In the genomic region with DNA sequence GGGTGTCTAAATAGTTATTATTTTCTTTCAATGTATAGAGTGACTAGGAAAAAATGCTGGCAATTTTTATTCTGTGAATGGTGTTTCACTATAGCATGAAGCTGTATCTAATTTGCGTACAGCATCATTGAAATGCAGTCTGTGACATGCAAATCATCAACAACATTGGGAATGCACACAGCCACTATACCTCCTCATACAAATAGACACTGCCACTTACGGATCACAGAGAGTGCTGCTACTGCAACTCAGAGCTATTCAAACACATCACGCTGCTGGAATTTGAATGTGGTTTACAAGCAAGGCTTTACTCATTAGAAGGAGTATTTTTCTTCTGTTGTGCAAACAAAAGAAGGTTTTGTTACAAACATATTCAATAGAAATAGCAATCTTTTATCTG, we compare ENCODE assay signal across 20 mouse cellular contexts.
DNase-seq lines count a peak whose midpoint lies in the region; ATAC-seq and TF ChIP-seq lines count a peak whose summit lies in the region.
"Had no signal": no experiment of that assay in that cellular context is flagged by ENCODE, and none has a peak within 500 bp of the region (broad histone marks: within the 10 kb centered on the region; RNA-seq: fewer than 3 reads in every experiment).

No protein-coding gene starts in this region.

- intact Hi-C loops in heart, postnatal 25 days (cut with DNase I): no loop called here

- TF ChIP-seq CTCF in hindbrain, postnatal 0 days (IDR thresholded peaks at IDR 0.05; ENCODE audit: low read depth): peak; percentile 14; the same call in 1 of the 2 replicates

- H3K4me1 ChIP-seq in midbrain, embryonic 11.5 days (ENCODE audit: control insufficient read depth, insufficient read depth, low read length): 0 out of 2 replicates have a peak, but pooled peaks cover 2% of the 10 kb centered on the region
- no peaks in the 10 kb centered on the region for H3K4me1 ChIP-seq in midbrain, embryonic 10.5 days
- peaks cover 19% of the 10 kb centered on the region for H3K4me1 ChIP-seq in forebrain, embryonic 15.5 days
- H3K4me1 ChIP-seq in hindbrain, postnatal 0 days (ENCODE audit: insufficient read depth, low read length): no peaks in the 10 kb centered on the region
- H3K4me1 ChIP-seq in neural tube, embryonic 14.5 days (ENCODE audit: control insufficient read depth, insufficient read depth, low read length): no peaks in the 10 kb centered on the region; the same call in 1 of the 2 replicates
- H3K4me1 ChIP-seq: heart, embryonic 10.5 days; limb, embryonic 15.5 days had no signal

- H3K36me3 ChIP-seq in midbrain, embryonic 11.5 days (ENCODE audit: control insufficient read depth, insufficient read depth, low read length): no peaks in the 10 kb centered on the region
- no peaks in the 10 kb centered on the region for H3K36me3 ChIP-seq in midbrain, embryonic 10.5 days
- H3K36me3 ChIP-seq in forebrain, embryonic 15.5 days: no peaks in the 10 kb centered on the region
- no peaks in the 10 kb centered on the region for H3K36me3 ChIP-seq in hindbrain, postnatal 0 days (ENCODE audit: insufficient read depth, low read length)
- H3K36me3 ChIP-seq in neural tube, embryonic 14.5 days (ENCODE audit: control insufficient read depth, insufficient read depth, low read length): no peaks in the 10 kb centered on the region
- H3K36me3 ChIP-seq: heart, embryonic 10.5 days; limb, embryonic 15.5 days had no signal

- H3K4me3 ChIP-seq in midbrain, embryonic 11.5 days (ENCODE audit: low read depth, low read length): no peak overlapping the region
- no peak overlapping the region for H3K4me3 ChIP-seq in midbrain, embryonic 10.5 days
- no peak overlapping the region for H3K4me3 ChIP-seq in forebrain, embryonic 15.5 days
- H3K4me3 ChIP-seq in hindbrain, postnatal 0 days (ENCODE audit: low read length): no peak overlapping the region
- no peak overlapping the region for H3K4me3 ChIP-seq in neural tube, embryonic 14.5 days (ENCODE audit: low read depth, low read length)
- H3K4me3 ChIP-seq: heart, embryonic 10.5 days; limb, embryonic 15.5 days had no signal

- H3K27me3 ChIP-seq in midbrain, embryonic 11.5 days (ENCODE audit: control insufficient read depth, insufficient read depth, low read length): no peaks in the 10 kb centered on the region
- H3K27me3 ChIP-seq in midbrain, embryonic 10.5 days (ENCODE audit: low read depth, poor library complexity, severe bottlenecking): no peaks in the 10 kb centered on the region
- H3K27me3 ChIP-seq in forebrain, embryonic 15.5 days: no peaks in the 10 kb centered on the region
- no peaks in the 10 kb centered on the region for H3K27me3 ChIP-seq in hindbrain, postnatal 0 days (ENCODE audit: insufficient read depth, low read length)
- no peaks in the 10 kb centered on the region for H3K27me3 ChIP-seq in neural tube, embryonic 14.5 days (ENCODE audit: control insufficient read depth, insufficient read depth, low read length)
- H3K27me3 ChIP-seq: limb, embryonic 15.5 days had no signal

- DNase-seq in midbrain, embryonic 11.5 days (ENCODE audit: low spot score, missing footprints): no peak
- DNase-seq in midbrain, embryonic 10.5 days (ENCODE audit: low spot score): no peak
- DNase-seq in hindbrain, postnatal 0 days (ENCODE audit: low spot score): peak; percentile 56
- DNase-seq in thymus, adult 18-20 months: no peak
- no peak for DNase-seq in heart, postnatal 25 days (ENCODE audit: low spot score)
- DNase-seq in adrenal gland, postnatal 10 days: no peak
- DNase-seq: cerebellum, postnatal 25 days; gastrocnemius, postnatal 25 days; heart, postnatal 10 days; kidney, adult 9 months; kidney, postnatal 36 days; liver, postnatal 0 days; right cerebral cortex, adult 18-20 months; spleen, adult 18-20 months; thymus, adult 2 months had no signal

- ATAC-seq in midbrain, embryonic 11.5 days (ENCODE audit: low FRiP score): peak; percentile 71
- ATAC-seq in forebrain, embryonic 15.5 days (replicated peaks): peak; percentile 73
- peak; percentile 62 for ATAC-seq in hindbrain, postnatal 0 days
- ATAC-seq in neural tube, embryonic 14.5 days (ENCODE audit: low read depth): peak; percentile 75
- ATAC-seq: liver, postnatal 0 days; Patski had no signal

- H3K4me2 ChIP-seq in midbrain, embryonic 11.5 days: no peak overlapping the region
- no peak overlapping the region for H3K4me2 ChIP-seq in forebrain, embryonic 15.5 days (replicated peaks)
- no peak overlapping the region for H3K4me2 ChIP-seq in hindbrain, postnatal 0 days (ENCODE audit: low read depth, low read length)
- H3K4me2 ChIP-seq in neural tube, embryonic 14.5 days (ENCODE audit: low read depth, low read length): no peak overlapping the region
- H3K4me2 ChIP-seq: limb, embryonic 15.5 days had no signal

- H3K9ac ChIP-seq in midbrain, embryonic 11.5 days (ENCODE audit: low read length): no peak overlapping the region
- no peak overlapping the region for H3K9ac ChIP-seq in forebrain, embryonic 15.5 days (replicated peaks)
- no peak overlapping the region for H3K9ac ChIP-seq in hindbrain, postnatal 0 days (replicated peaks; ENCODE audit: low read length)
- no peak overlapping the region for H3K9ac ChIP-seq in neural tube, embryonic 14.5 days (replicated peaks; ENCODE audit: low read depth, low read length)
- H3K9ac ChIP-seq: limb, embryonic 15.5 days; liver, postnatal 0 days had no signal

- WGBS in midbrain, embryonic 11.5 days: 58% methylated on average over 3 of the region's 3 CpGs
- WGBS in midbrain, embryonic 10.5 days: 75% methylated on average over 3 of the region's 3 CpGs
- whole genome bisulfite sequencing in forebrain, embryonic 15.5 days: 1% methylated on average over 3 of the region's 3 CpGs
- WGBS in hindbrain, postnatal 0 days: 16% methylated on average over 3 of the region's 3 CpGs
- 29% methylated on average over 3 of the region's 3 CpGs for WGBS in neural tube, embryonic 14.5 days

- H3K9me3 ChIP-seq in midbrain, embryonic 11.5 days (ENCODE audit: control insufficient read depth, low read length): no peaks in the 10 kb centered on the region
- no peaks in the 10 kb centered on the region for H3K9me3 ChIP-seq in midbrain, embryonic 10.5 days (replicated peaks)
- H3K9me3 ChIP-seq in forebrain, embryonic 15.5 days: no peaks in the 10 kb centered on the region
- no peaks in the 10 kb centered on the region for H3K9me3 ChIP-seq in hindbrain, postnatal 0 days (ENCODE audit: low read length)
- no peaks in the 10 kb centered on the region for H3K9me3 ChIP-seq in neural tube, embryonic 14.5 days (ENCODE audit: control insufficient read depth, low read length)
- H3K9me3 ChIP-seq: heart, embryonic 10.5 days; limb, embryonic 15.5 days had no signal

- H3K27ac ChIP-seq in midbrain, embryonic 11.5 days (ENCODE audit: low read depth, low read length): no peak overlapping the region
- H3K27ac ChIP-seq in midbrain, embryonic 10.5 days (replicated peaks): no peak overlapping the region
- H3K27ac ChIP-seq in forebrain, embryonic 15.5 days (replicated peaks): peak overlapping the region; percentile 77
- no peak overlapping the region for H3K27ac ChIP-seq in hindbrain, postnatal 0 days
- H3K27ac ChIP-seq in neural tube, embryonic 14.5 days (ENCODE audit: low read depth, low read length): peak overlapping the region; percentile 48; the same call in 1 of the 2 replicates
- H3K27ac ChIP-seq: heart, embryonic 10.5 days; limb, embryonic 15.5 days had no signal

Comparison
In these comparisons a context has a peak if more than half of its experiments do, and no peak if none do; other contexts are left out.
1. H3K27ac ChIP-seq: peak in forebrain, embryonic 15.5 days (single experiment) and neural tube, embryonic 14.5 days (single experiment); none in midbrain, embryonic 11.5 days (single experiment), midbrain, embryonic 10.5 days (single experiment) and hindbrain, postnatal 0 days (single experiment).
2. Peak in every context shown above with its lines, with median percentiles within 50 percentile points of each other: ATAC-seq.